Mouse (Mus musculus) cerebellum, adult 2 months (tissue): Measurements from ENCODE around the gene Plppr2. TPM values are rescaled to one million over a fixed set of nuclear protein-coding genes. Genes with fewer than 3 reads are reported as not detected.

Experiments used
- DNase-seq, 2 experiments: peaks; one replicate each; pipeline ENCODE4 v3.0.0; 2021
- H3K27ac ChIP-seq: fragments of 200-500 bp; 2 replicates; pipeline ENCODE4 v1.5.1; 2012; ENCODE audit warnings: low read length, control low read depth, inconsistent platforms; ENCODE audit not compliant: insufficient read depth
- H3K27me3 ChIP-seq: fragments of 200-500 bp; 2 replicates; pipeline ENCODE4 v1.6.1; 2012; ENCODE audit warnings: inconsistent platforms, mild to moderate bottlenecking, low read length, moderate library complexity; ENCODE audit not compliant: control insufficient read depth, insufficient read depth
- H3K4me1 ChIP-seq: fragments of 200-500 bp; 2 replicates; pipeline ENCODE4 v1.6.1; 2011; ENCODE audit warnings: low read length; ENCODE audit not compliant: control insufficient read depth, insufficient read depth
- H3K4me3 ChIP-seq: fragments of 200-500 bp; replicated peaks from 2 replicates; pipeline ENCODE3; 2011; ENCODE audit warnings: mild to moderate bottlenecking, low read depth, low read length, control low read depth; ENCODE audit not compliant: insufficient read depth
- CTCF ChIP-seq: fragments of 200-500 bp; IDR thresholded peaks from 2 replicates; pipeline ENCODE4 v1.5.1; 2011; ENCODE audit warnings: low read depth, mild to moderate bottlenecking, control low read depth, low read length, moderate library complexity, borderline replicate concordance; ENCODE audit not compliant: insufficient read depth
- POLR2A ChIP-seq: fragments of 200-500 bp; IDR thresholded peaks from 2 replicates; pipeline ENCODE4 v1.6.1; 2011; ENCODE audit warnings: low read length, control low read depth, borderline replicate concordance; ENCODE audit not compliant: insufficient read depth
- WGBS: fragments of 180-500 bp; shearing (Covaris S2); methylation state at CpG from one replicate; pipeline ENCODE4 v1.1.7; 2018; 5-methylcytosine and 5-hydroxymethylcytosine counted together
- polyA plus RNA-seq: library from polyadenylated mRNA; depleted of rRNA; stranded (reverse); fragments of >200 nt; gene quantifications from 2 replicates; pipeline ENCODE4 v1.2.3, GENCODE M21; 2012

Gene Plppr2
- polyA plus RNA-seq, 1 experiment = 97.5 TPM

- Histone ChIP-seq H3K4me3 (no peak overlapping the region), H3K27me3 (no peaks in the 10 kb centered on the region), H3K27ac (no peak overlapping the region), H3K4me1 (peaks cover 25% of the 10 kb centered on the region)
- TF ChIP-seq POLR2A (no peak), CTCF (no peak)
- 66% methylated on average over 7 of the region's 7 CpGs for WGBS
- DNase-seq = peak in 1 of 2 experiments; percentile 25
Measured at GRCm38 (mm10) chr9:21935466-21936131, 1.2 kb upstream of the Plppr2 start.

GRCm38 (mm10) chr9:21937711-21938175 is 910 bp downstream of the Plppr2 start:
- peak overlapping the region; percentile 80 for H3K4me3 ChIP-seq
- no peak overlapping the region for H3K27ac ChIP-seq
- peaks cover 23% of the 10 kb centered on the region for H3K4me1 ChIP-seq
- no peak for DNase-seq
- 19% methylated on average over 4 of the region's 4 CpGs for WGBS
- TF ChIP-seq CTCF (no peak), POLR2A (no peak)
- H3K27me3 ChIP-seq = no peaks in the 10 kb centered on the region

DNA sequence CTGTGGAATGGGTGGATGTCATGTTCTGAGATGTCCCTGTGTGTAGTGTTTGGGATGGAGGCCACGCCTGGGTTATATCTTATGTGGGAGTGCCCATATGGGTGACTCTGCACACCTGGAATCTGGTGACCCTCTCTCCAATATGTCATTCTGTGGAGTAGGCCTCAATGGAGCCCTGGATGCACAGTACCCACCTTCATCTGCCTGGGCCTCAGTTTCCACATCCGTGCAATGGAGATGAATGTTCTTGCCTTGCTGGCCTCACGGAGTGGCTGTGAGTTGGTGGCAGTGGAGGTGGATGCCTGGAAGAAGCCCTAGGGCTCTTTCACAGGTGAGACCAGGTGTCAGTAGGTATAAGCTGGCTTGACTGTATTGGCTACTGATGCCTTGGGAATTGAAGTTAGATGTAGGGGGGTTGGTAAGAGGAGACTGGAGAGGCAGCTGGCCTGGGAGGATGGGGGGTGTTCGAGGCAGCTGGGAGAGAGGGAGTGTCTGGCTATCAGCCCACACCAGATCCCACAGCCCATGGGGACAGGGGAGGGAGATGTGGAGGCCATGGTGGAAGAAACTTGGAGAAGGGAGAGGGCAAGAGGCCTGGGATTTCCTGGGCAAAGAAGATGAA is 1.5 kb downstream of the Plppr2 start:
- no peak for TF ChIP-seq CTCF
- TF ChIP-seq POLR2A = no peak
- WGBS = 45% methylated on average over 4 of the region's 4 CpGs
- Histone ChIP-seq H3K4me3 (peak overlapping the region; percentile 80), H3K4me1 (peaks cover 19% of the 10 kb centered on the region), H3K27ac (no peak overlapping the region), H3K27me3 (no peaks in the 10 kb centered on the region)
- DNase-seq = peak in 1 of 2 experiments; percentile 42

- WGBS = 77% methylated on average over 12 of the region's 12 CpGs
- TF ChIP-seq CTCF = no peak
- TF ChIP-seq POLR2A = no peak
- Histone ChIP-seq H3K4me1 (peaks cover 9% of the 10 kb centered on the region), H3K27ac (no peak overlapping the region), H3K4me3 (no peak overlapping the region), H3K27me3 (no peaks in the 10 kb centered on the region)
- no peak for DNase-seq
Measured at GRCm38 (mm10) chr9:21943046-21943445, 6.2 kb downstream of the Plppr2 start.

GRCm38 (mm10) chr9:21943638-21944037 is 6.8 kb downstream of the Plppr2 start:
- Histone ChIP-seq H3K27ac (no peak overlapping the region), H3K4me1 (0 out of 2 replicates have a peak, but pooled peaks cover 3% of the 10 kb centered on the region), H3K4me3 (no peak overlapping the region), H3K27me3 (no peaks in the 10 kb centered on the region)
- no peak for DNase-seq
- TF ChIP-seq POLR2A (no peak), CTCF (no peak)
- WGBS = 64% methylated on average over 12 of the region's 12 CpGs

GRCm38 (mm10) chr9:21944267-21944666 is 7.4 kb downstream of the Plppr2 start:
- peak in 1 of 2 experiments; percentile 20 for DNase-seq
- 35% methylated on average over 23 of the region's 23 CpGs for WGBS
- 0 out of 2 replicates have a peak, but pooled peaks cover 3% of the 10 kb centered on the region for H3K4me1 ChIP-seq
- TF ChIP-seq CTCF (no peak), POLR2A (no peak)
- no peak overlapping the region for H3K27ac ChIP-seq
- no peak overlapping the region for H3K4me3 ChIP-seq
- no peaks in the 10 kb centered on the region for H3K27me3 ChIP-seq

- H3K27me3 ChIP-seq = no peaks in the 10 kb centered on the region
- DNase-seq = no peak
- H3K27ac ChIP-seq = no peak overlapping the region
- 39% methylated on average over 28 of the region's 28 CpGs for WGBS
- H3K4me1 ChIP-seq = 0 out of 2 replicates have a peak, but pooled peaks cover 3% of the 10 kb centered on the region
- TF ChIP-seq CTCF (no peak), POLR2A (no peak)
- H3K4me3 ChIP-seq = no peak overlapping the region
Measured at GRCm38 (mm10) chr9:21947540-21948130, 10.8 kb downstream of the Plppr2 start.
